Mouse (Mus musculus): Measurements from ENCODE around the gene Ptx4.

GRCm38 (mm10) chr17:25162161-25162560 lies 41.6 kb downstream of the Ptx4 start, which contains the start of gene Ccdc154:
- TF ChIP-seq CTCF (IDR thresholded peaks at IDR 0.05; ENCODE audit: low read depth) (no peak), EP300 (IDR thresholded peaks at IDR 0.05; ENCODE audit: low read depth) (no peak)
